Mouse (Mus musculus) stomach, embryonic 16.5 days (tissue): ENCODE measurements at regions not wholly inside any gene's neighbourhood (a gene's known extent, or its start where the extent isn't known, plus 50 kb on each side); places are given as distances from the start of the nearest gene placed in this dataset.

ENCODE experiments used
- ATAC-seq: fragments of 200-750 bp; cut with Nextera tagmentation; 2 replicates; pipeline ENCODE4 v1.8.0; 2017; ENCODE audit warnings: moderate number of reproducible peaks, moderate TSS enrichment; ENCODE audit not compliant: insufficient read depth, low FRiP score
- H3K27ac ChIP-seq: fragments of 300-500 bp; sonication (generic); 2 replicates; pipeline ENCODE4 v1.5.1; 2014; ENCODE audit warnings: low read length
- H3K27me3 ChIP-seq: fragments of 300-500 bp; sonication (generic); 2 replicates; pipeline ENCODE4 v1.6.1; 2014; ENCODE audit warnings: low read length, control low read depth, mixed read lengths; ENCODE audit not compliant: control insufficient read depth, insufficient read depth
- H3K36me3 ChIP-seq: fragments of 300-500 bp; sonication (generic); 2 replicates; pipeline ENCODE4 v1.6.1; 2014; ENCODE audit warnings: low read length; ENCODE audit not compliant: control insufficient read depth, insufficient read depth
- H3K4me1 ChIP-seq: fragments of 300-500 bp; sonication (generic); 2 replicates; pipeline ENCODE4 v1.6.1; 2014; ENCODE audit warnings: low read length, control low read depth, mixed read lengths; ENCODE audit not compliant: control insufficient read depth, insufficient read depth
- H3K4me2 ChIP-seq: fragments of 300-500 bp; sonication (generic); 2 replicates; pipeline ENCODE4 v1.6.1; 2014; ENCODE audit warnings: low read depth, low read length, mixed read lengths
- H3K4me3 ChIP-seq: fragments of 300-500 bp; sonication (generic); replicated peaks from 2 replicates; pipeline ENCODE4 v1.5.1; 2014; ENCODE audit warnings: mild to moderate bottlenecking, low read length
- H3K9ac ChIP-seq: fragments of 300-500 bp; sonication (generic); 2 replicates; pipeline ENCODE4 v1.6.1; 2014; ENCODE audit warnings: low read length
- H3K9me3 ChIP-seq: fragments of 300-500 bp; sonication (generic); replicated peaks from 2 replicates; pipeline ENCODE4 v1.6.1; 2016; ENCODE audit warnings: low read length, control low read depth; ENCODE audit not compliant: control insufficient read depth
- WGBS: fragments of 180-500 bp; shearing (Covaris S2); extraction: QIAGEN DNeasy Blood & Tissue Kit; methylation state at CpG from one replicate; pipeline ENCODE4 v1.1.7; 2014; 5-methylcytosine and 5-hydroxymethylcytosine counted together

GRCm38 (mm10) chr5:149848465-149848864, 170.0 kb upstream of the Rxfp2 start:
- Histone ChIP-seq H3K4me2 (no peak overlapping the region), H3K36me3 (no peaks in the 10 kb centered on the region), H3K27ac (no peak overlapping the region), H3K9ac (no peak overlapping the region), H3K4me1 (no peaks in the 10 kb centered on the region), H3K9me3 (no peaks in the 10 kb centered on the region), H3K4me3 (no peak overlapping the region), H3K27me3 (no peaks in the 10 kb centered on the region)
- ATAC-seq, result no peak
- 83% methylated on average over 3 of the region's 3 CpGs for WGBS

GRCm38 (mm10) chr5:149851011-149851410, 167.5 kb upstream of the Rxfp2 start:
- Histone ChIP-seq H3K4me2 (no peak overlapping the region), H3K36me3 (no peaks in the 10 kb centered on the region), H3K27me3 (no peaks in the 10 kb centered on the region), H3K4me3 (no peak overlapping the region), H3K9me3 (no peaks in the 10 kb centered on the region), H3K9ac (no peak overlapping the region), H3K27ac (no peak overlapping the region), H3K4me1 (no peaks in the 10 kb centered on the region)
- ATAC-seq, result peak; percentile 17; the same call in 1 of the 2 replicates
- 9% methylated on average over 9 of the region's 9 CpGs for WGBS

GRCm38 (mm10) chr5:149852516-149852915, 166.0 kb upstream of the Rxfp2 start:
- no peak overlapping the region for H3K27ac ChIP-seq
- no peaks in the 10 kb centered on the region for H3K9me3 ChIP-seq
- H3K4me2 ChIP-seq, result peak overlapping the region; percentile 42; the same call in 1 of the 2 replicates
- peak overlapping the region; percentile 25 for H3K4me3 ChIP-seq
- whole genome bisulfite sequencing, result 30% methylated on average over 16 of the region's 16 CpGs
- no peaks in the 10 kb centered on the region for H3K36me3 ChIP-seq
- H3K27me3 ChIP-seq, result no peaks in the 10 kb centered on the region
- H3K4me1 ChIP-seq, result no peaks in the 10 kb centered on the region
- H3K9ac ChIP-seq, result no peak overlapping the region; the same call in 1 of the 2 replicates
- ATAC-seq, result no peak

GRCm38 (mm10) chr5:149856101-149856500, 162.4 kb upstream of the Rxfp2 start:
- no peak overlapping the region for H3K9ac ChIP-seq
- no peaks in the 10 kb centered on the region for H3K9me3 ChIP-seq
- WGBS, result 74% methylated on average over 1 of the region's 1 CpGs
- H3K4me2 ChIP-seq, result no peak overlapping the region
- H3K27ac ChIP-seq, result no peak overlapping the region
- H3K27me3 ChIP-seq, result no peaks in the 10 kb centered on the region
- H3K36me3 ChIP-seq, result no peaks in the 10 kb centered on the region
- no peak overlapping the region for H3K4me3 ChIP-seq
- no peaks in the 10 kb centered on the region for H3K4me1 ChIP-seq
- no peak for ATAC-seq

DNA sequence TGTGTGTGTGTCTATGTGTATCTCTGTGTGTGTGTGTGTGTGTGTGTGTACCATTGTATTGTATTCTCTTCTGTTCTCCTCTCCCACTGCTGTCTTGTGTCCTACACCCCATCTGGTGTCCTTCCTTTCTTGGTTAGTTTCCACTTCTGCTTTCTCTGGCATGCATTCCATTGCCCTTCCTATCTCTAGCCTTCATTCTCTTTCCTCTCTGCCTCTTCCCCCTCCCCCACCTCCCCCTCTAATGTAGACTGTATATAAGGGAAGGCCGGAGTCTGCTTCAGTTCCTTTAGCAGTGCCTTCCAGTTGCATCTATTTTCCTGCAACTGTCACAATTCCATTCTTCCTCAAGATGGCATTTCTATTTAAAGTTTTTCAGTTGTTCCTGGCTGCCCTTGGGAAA, 161.5 kb upstream of the Rxfp2 start:
- no peak for ATAC-seq
- 36% methylated on average over 1 of the region's 1 CpGs for WGBS

GRCm38 (mm10) chr5:149861489-149861962, 156.9 kb upstream of the Rxfp2 start:
- Histone ChIP-seq H3K4me3 (no peak overlapping the region), H3K27ac (no peak overlapping the region), H3K4me2 (no peak overlapping the region), H3K27me3 (no peaks in the 10 kb centered on the region), H3K9ac (no peak overlapping the region), H3K36me3 (no peaks in the 10 kb centered on the region), H3K9me3 (no peaks in the 10 kb centered on the region), H3K4me1 (no peaks in the 10 kb centered on the region)
- no peak for ATAC-seq
- 41% methylated on average over 4 of the region's 4 CpGs for WGBS

More for the DNA sequence above, 161.5 kb upstream of the Rxfp2 start:
- Histone ChIP-seq H3K9ac (no peak overlapping the region), H3K27me3 (no peaks in the 10 kb centered on the region), H3K4me2 (no peak overlapping the region), H3K9me3 (no peaks in the 10 kb centered on the region), H3K4me3 (no peak overlapping the region), H3K4me1 (no peaks in the 10 kb centered on the region), H3K36me3 (no peaks in the 10 kb centered on the region), H3K27ac (no peak overlapping the region)

DNA sequence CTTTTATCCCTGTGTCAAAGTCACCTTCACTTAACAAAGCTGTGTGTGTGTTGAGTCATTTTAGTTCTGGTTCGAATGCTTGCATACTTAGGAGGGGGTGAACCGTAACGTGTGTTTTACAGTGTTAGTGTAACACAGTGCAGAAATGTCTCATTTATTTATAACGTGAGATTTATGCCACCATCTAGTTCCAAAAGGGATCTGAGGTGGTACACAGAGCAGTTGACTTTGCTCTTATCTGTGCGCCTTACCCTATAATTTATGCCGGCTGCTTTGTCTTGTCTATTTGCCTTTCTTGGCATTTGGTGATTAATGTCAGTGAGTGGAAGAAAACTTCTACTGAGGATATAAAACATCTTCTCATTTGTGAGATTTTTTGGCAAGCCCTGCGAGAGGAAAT, 150.5 kb upstream of the Rxfp2 start:
- H3K9me3 ChIP-seq, result no peaks in the 10 kb centered on the region
- no peak overlapping the region for H3K4me3 ChIP-seq
- no peaks in the 10 kb centered on the region for H3K27me3 ChIP-seq
- WGBS, result 27% methylated on average over 7 of the region's 7 CpGs
- no peak overlapping the region for H3K9ac ChIP-seq
- no peaks in the 10 kb centered on the region for H3K36me3 ChIP-seq
- 0 out of 2 replicates have a peak, but pooled peaks cover 5% of the 10 kb centered on the region for H3K4me1 ChIP-seq
- no peak overlapping the region for H3K27ac ChIP-seq
- H3K4me2 ChIP-seq, result no peak overlapping the region
- ATAC-seq, result no peak

DNA sequence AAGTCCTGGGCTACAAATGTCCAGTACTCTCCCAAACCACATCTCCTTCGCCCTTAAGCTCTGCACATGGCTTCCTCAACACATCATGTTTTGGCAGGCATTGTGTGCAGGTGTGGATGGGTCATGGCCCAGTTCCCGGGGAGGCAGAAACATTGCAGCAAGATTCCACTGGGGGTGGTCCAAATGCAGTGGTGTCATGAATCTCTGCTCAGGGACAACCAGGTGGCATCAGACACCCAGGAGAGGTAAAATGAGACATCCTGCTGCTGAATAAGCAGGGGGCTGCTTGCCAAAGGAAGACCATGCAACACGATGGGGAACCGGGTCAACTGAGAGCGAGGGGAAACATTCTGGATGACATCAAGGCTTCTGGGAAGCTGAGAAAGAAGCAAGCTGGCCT, 149.0 kb upstream of the Rxfp2 start:
- Histone ChIP-seq H3K4me2 (no peak overlapping the region), H3K9me3 (no peaks in the 10 kb centered on the region), H3K27me3 (no peaks in the 10 kb centered on the region), H3K4me1 (peaks cover 5% of the 10 kb centered on the region; the same call in 1 of the 2 replicates), H3K9ac (no peak overlapping the region), H3K4me3 (no peak overlapping the region), H3K27ac (no peak overlapping the region), H3K36me3 (no peaks in the 10 kb centered on the region)
- 64% methylated on average over 5 of the region's 5 CpGs for WGBS
- ATAC-seq, result no peak

DNA sequence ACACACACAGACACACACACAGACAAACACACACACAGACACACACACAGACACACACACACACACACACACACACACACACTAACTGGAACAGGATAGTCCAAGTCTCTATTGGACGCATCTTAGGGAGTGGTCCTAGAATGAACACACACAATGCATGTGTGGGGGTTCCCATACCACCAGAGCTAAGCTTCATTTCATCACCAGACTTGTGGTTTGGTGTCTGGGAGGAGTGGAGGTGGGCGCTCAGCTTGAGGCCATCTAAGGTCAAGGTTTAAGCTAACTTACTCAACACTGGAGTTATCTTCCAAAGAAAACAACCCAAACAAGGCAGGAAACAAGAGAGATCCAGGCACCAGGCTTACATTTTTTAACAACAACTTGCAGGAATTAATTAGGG, 147.9 kb upstream of the Rxfp2 start:
- no peaks in the 10 kb centered on the region for H3K36me3 ChIP-seq
- no peaks in the 10 kb centered on the region for H3K27me3 ChIP-seq
- ATAC-seq, result no peak
- WGBS, result 77% methylated on average over 2 of the region's 2 CpGs
- H3K27ac ChIP-seq, result no peak overlapping the region
- H3K9me3 ChIP-seq, result no peaks in the 10 kb centered on the region
- H3K4me1 ChIP-seq, result peaks cover 5% of the 10 kb centered on the region; the same call in 1 of the 2 replicates
- H3K9ac ChIP-seq, result no peak overlapping the region
- no peak overlapping the region for H3K4me2 ChIP-seq
- H3K4me3 ChIP-seq, result no peak overlapping the region

DNA sequence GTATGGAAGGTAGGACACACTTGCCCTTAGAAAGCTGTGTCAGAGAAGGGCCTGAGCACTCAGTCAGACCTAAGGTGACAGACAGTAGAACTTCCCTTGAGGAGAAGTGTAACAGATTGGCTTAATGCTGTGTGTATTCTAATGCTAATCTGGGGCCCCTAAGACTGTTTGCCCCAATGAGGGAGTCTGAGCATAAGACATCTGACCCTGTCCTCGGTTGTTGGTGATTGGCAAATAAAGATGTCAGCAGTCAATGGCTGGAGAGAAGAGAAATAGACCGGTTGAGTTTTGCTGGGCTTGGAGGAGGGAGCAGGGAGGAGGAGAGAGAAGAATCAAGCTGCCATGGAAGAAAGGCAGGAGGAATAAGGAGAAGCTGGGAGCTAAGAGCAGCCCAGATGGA, 147.0 kb upstream of the Rxfp2 start:
- 23% methylated on average over 2 of the region's 2 CpGs for WGBS
- Histone ChIP-seq H3K27ac (no peak overlapping the region), H3K4me1 (peaks cover 5% of the 10 kb centered on the region; the same call in 1 of the 2 replicates), H3K27me3 (no peaks in the 10 kb centered on the region), H3K9ac (no peak overlapping the region), H3K36me3 (no peaks in the 10 kb centered on the region), H3K4me3 (no peak overlapping the region), H3K9me3 (no peaks in the 10 kb centered on the region), H3K4me2 (no peak overlapping the region)
- ATAC-seq, result no peak
